Mouse (Mus musculus) cortical plate, adult 2 months (tissue): ENCODE measurements around the gene Pde4dip.

Experiments
- CTCF ChIP-seq: fragments of 200-500 bp; IDR thresholded peaks from 2 replicates; pipeline ENCODE4 v1.5.1; 2011; ENCODE audit warnings: mild to moderate bottlenecking, control low read depth, low read length; ENCODE audit not compliant: insufficient read depth; ENCODE audit errors: extremely low read depth
- POLR2A ChIP-seq: fragments of 200-500 bp; IDR thresholded peaks from 2 replicates; pipeline ENCODE4 v1.6.1; 2011; ENCODE audit warnings: mild to moderate bottlenecking, low read length, control low read depth; ENCODE audit not compliant: insufficient read depth; ENCODE audit errors: extremely low read depth

DNA sequence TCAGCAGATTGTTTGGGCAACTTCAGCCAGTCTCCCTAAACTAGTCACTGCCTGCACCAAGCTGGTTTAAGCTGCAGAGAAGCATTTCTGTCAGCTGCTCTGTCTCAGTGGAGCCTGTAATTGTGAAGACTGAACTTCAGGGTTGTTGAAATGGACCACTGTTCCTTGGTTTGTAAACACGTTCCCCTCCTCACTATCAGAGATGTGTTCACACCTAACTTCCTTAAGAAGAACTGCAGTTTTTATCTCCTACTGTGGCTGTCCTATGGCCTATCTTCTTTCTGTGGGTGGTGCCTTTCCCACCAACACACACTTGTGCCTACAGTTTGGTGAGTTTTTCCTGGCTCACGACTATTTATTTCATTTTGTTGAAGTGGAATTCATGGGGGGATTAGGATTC lies 199.2 kb downstream of the Pde4dip start:
- no peak for TF ChIP-seq CTCF
- TF ChIP-seq POLR2A, result no peak
